Mouse (Mus musculus) gastrocnemius, postnatal 4 days (tissue): ENCODE results near the gene Rsrc2. TPM values are rescaled to one million over a fixed set of nuclear protein-coding genes. Genes with fewer than 3 reads are reported as not detected.
A peak's percentile ranks its signal among the peaks of the same experiment; 100 is the strongest.
"Not testable (repeated sequence)": the region's sequence is repeated elsewhere in the genome, so short reads cannot be mapped to it uniquely, and the experiment has no call there.

ENCODE experiments used
- DNase-seq, 2 experiments: peaks; one replicate each; pipeline ENCODE4 v3.0.0; 2021 to 2022; ENCODE audit warnings: low spot score in 2 of 2, mixed read lengths in 2 of 2
- long read RNA-seq, 2 experiments: library from polyadenylated mRNA; stranded (forward); transcript quantifications; one replicate each; pipeline ENCODE4 v2.0.0; 2021
- total RNA-seq, 2 experiments: library from RNA; stranded (reverse); gene quantifications; 2 replicates each; pipeline ENCODE4 v1.2.3; 2021

Gene Rsrc2
- 10 to 100 TPM; 64.5 to 87.8 TPM for total RNA-seq
- long read RNA-seq, experiment 1, transcript Rsrc2-208 (10 exons, 1,595 nt), result major isoform, 19 of 46 reads
- long read RNA-seq, experiment 1, partial matches to known transcripts, result 5 of 46 reads
- long read RNA-seq, experiment 1, other reads (novel, unspliced or antisense), result 16 of 46 reads
- long read RNA-seq, experiment 2, transcript Rsrc2-208 (10 exons, 1,595 nt), result major isoform, 12 of 45 reads
- long read RNA-seq, experiment 2, partial matches to known transcripts, result 4 of 45 reads
- long read RNA-seq, experiment 2, other reads (novel, unspliced or antisense), result 21 of 45 reads

- DNase-seq, result peak; percentile 91 to 98
These were observed at the start of gene Rsrc2, which contains the start of gene Kntc1 for GRCm38 (mm10) chr5:123749065-123750064. TSS of gene Rsrc2 (minus strand) at chr5:123749414. TSS of gene Kntc1 (plus strand) at chr5:123749716.

- no peak for DNase-seq
These were observed 43.9 kb upstream of the Rsrc2 start for GRCm38 (mm10) chr5:123793081-123793480.

GRCm38 (mm10) chr5:123788976-123789375 is 39.8 kb upstream of the Rsrc2 start:
- no peak for DNase-seq

GRCm38 (mm10) chr5:123781864-123782263 is 32.6 kb upstream of the Rsrc2 start:
- no peak for DNase-seq

- no peak for DNase-seq
These were observed 31.5 kb upstream of the Rsrc2 start for GRCm38 (mm10) chr5:123780716-123781115.

GRCm38 (mm10) chr5:123773441-123773840 is 24.2 kb upstream of the Rsrc2 start:
- no peak for DNase-seq

- not testable (repeated sequence) for DNase-seq
These were observed 17.2 kb upstream of the Rsrc2 start for GRCm38 (mm10) chr5:123766455-123766854.

- DNase-seq, result no peak
These were observed 16.3 kb upstream of the Rsrc2 start for GRCm38 (mm10) chr5:123765506-123765905.

GRCm38 (mm10) chr5:123748339-123749064 is 712 bp downstream of the Rsrc2 start:
- no peak for DNase-seq

GRCm38 (mm10) chr5:123747604-123748003 is 1.6 kb downstream of the Rsrc2 start:
- DNase-seq, result no peak

GRCm38 (mm10) chr5:123746253-123746652 is 3.0 kb downstream of the Rsrc2 start:
- DNase-seq, result no peak

GRCm38 (mm10) chr5:123744358-123744757 is 4.9 kb downstream of the Rsrc2 start:
- no peak for DNase-seq

GRCm38 (mm10) chr5:123730981-123731380 is 18.2 kb downstream of the Rsrc2 start:
- no peak for DNase-seq

- DNase-seq, result not testable (repeated sequence)
These were observed 25.4 kb downstream of the Rsrc2 start for GRCm38 (mm10) chr5:123723816-123724215.

- peak; percentile 83 to 95 for DNase-seq
These were observed 28.6 kb downstream of the Rsrc2 start, which contains the start of gene Zcchc8 for GRCm38 (mm10) chr5:123720328-123721311. TSS of gene Zcchc8 (minus strand) at chr5:123721100.

- DNase-seq, result no peak
These were observed 34.6 kb downstream of the Rsrc2 start for GRCm38 (mm10) chr5:123714622-123715021.

- no peak for DNase-seq
These were observed 35.4 kb downstream of the Rsrc2 start for GRCm38 (mm10) chr5:123713782-123714181.

GRCm38 (mm10) chr5:123709571-123709970 is 39.6 kb downstream of the Rsrc2 start:
- DNase-seq, result no peak

- DNase-seq, result no peak
These were observed 40.6 kb downstream of the Rsrc2 start for GRCm38 (mm10) chr5:123708598-123708997.

- peak; percentile 60 to 75 for DNase-seq
These were observed 48.6 kb downstream of the Rsrc2 start for GRCm38 (mm10) chr5:123700625-123701024.
